Mouse (Mus musculus) midbrain, embryonic 10.5 days (tissue): ENCODE data around the gene Cmpk1. TPM values are rescaled to one million over a fixed set of nuclear protein-coding genes. Genes with fewer than 3 reads are reported as not detected.

Experiments used
- DNase-seq: peaks from one replicate; pipeline ENCODE4 v3.0.0-alpha.2; 2017; ENCODE audit warnings: low spot score
- H3K27ac ChIP-seq: fragments of 300-500 bp; sonication (generic); replicated peaks from 2 replicates; pipeline ENCODE4 v1.5.1; 2016; ENCODE audit warnings: mild to moderate bottlenecking
- H3K27me3 ChIP-seq: fragments of 300-500 bp; sonication (generic); 2 replicates; pipeline ENCODE4 v1.6.1; 2016; ENCODE audit warnings: low read depth, mild to moderate bottlenecking; ENCODE audit not compliant: poor library complexity, severe bottlenecking
- H3K36me3 ChIP-seq: fragments of 300-500 bp; sonication (generic); 2 replicates; pipeline ENCODE4 v1.6.1; 2016; ENCODE audit warnings: mild to moderate bottlenecking, moderate library complexity
- H3K4me1 ChIP-seq: fragments of 300-500 bp; sonication (generic); 2 replicates; pipeline ENCODE4 v1.6.1; 2016
- H3K4me3 ChIP-seq: fragments of 300-500 bp; sonication (generic); 2 replicates; pipeline ENCODE4 v1.5.1; 2016; ENCODE audit warnings: mild to moderate bottlenecking, moderate library complexity
- H3K9me3 ChIP-seq: fragments of 300-500 bp; sonication (generic); replicated peaks from 2 replicates; pipeline ENCODE4 v1.6.1; 2016; ENCODE audit warnings: mild to moderate bottlenecking
- WGBS: fragments of 180-500 bp; shearing (Covaris S2); methylation state at CpG from one replicate; pipeline ENCODE4 v1.1.7; 2016; 5-methylcytosine and 5-hydroxymethylcytosine counted together
- polyA plus RNA-seq: library from polyadenylated mRNA; unstranded; fragments of >200 nt; fragmentation: Nextera tagmentation; extraction: Ambion mirVana; gene quantifications from 2 replicates; pipeline ENCODE4 v1.2.1, GENCODE M21; 2016

Gene Cmpk1
- polyA plus RNA-seq, 1 experiment from 2014 or later, result 86.4 TPM

DNA sequence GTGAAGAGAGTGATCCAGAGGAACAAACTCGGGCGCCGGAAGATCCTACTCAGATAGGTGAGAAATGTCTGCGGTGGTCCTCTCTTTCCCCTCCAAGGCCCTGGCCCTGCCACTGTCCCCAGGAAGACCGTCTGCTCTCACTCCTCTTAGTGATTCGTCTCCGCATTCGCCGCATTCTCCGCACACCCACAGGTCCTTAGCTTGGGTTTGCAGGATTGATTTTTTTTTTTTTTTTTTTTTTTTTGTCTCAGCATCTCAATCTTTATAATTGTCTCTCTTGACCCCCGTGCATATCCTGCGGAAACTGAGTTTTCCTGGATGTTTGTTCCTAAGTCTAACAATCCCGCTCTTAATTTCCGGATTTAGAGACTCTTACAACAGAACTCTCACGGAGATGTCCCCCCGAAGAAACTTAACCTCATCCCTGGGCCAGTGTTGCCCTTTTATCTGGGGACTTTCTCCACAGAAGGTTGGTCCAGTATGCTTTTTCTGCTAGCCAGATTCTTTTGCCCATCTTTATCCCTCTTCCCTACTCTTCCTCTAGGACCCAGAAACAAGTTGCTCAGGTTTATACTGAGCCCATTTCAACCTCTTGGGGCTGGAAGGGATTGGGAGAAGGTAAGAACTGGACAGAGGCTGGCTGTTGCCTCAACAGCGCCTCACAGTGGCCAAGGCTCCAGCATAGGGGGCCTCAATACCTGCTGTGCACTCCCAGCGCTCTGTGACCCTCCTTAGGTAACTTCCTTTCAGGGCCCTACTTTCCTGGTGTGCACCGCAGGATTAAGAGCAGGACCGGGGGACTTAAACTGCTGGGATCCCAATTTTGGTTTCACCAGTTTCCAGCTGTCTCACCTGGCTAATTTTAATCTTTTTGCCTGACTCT is 77.2 kb downstream of the Cmpk1 start:
- peak overlapping the region; percentile 79; the same call in 1 of the 2 replicates for H3K27ac ChIP-seq
- peak; percentile 69 for DNase-seq
- H3K4me3 ChIP-seq, result peak overlapping the region; percentile 62
- H3K9me3 ChIP-seq, result no peaks in the 10 kb centered on the region
- no peaks in the 10 kb centered on the region for H3K36me3 ChIP-seq
- H3K27me3 ChIP-seq, result peaks cover 100% of the 10 kb centered on the region
- peaks cover 45% of the 10 kb centered on the region for H3K4me1 ChIP-seq
- 2% methylated on average over 20 of the region's 20 CpGs for WGBS

Other genes starting within 250 kb of the Cmpk1 start
- gene Gm12830, start 165.5 kb downstream of the Cmpk1 start, polyA plus RNA-seq, result not detected in 2 replicates
- gene Foxd2, start 78.4 kb downstream of the Cmpk1 start, polyA plus RNA-seq, result 2.1 and 3.3 TPM in 2 replicates
- 6.7 and 14.7 TPM in 2 replicates for gene Foxe3, start 61.2 kb downstream of the Cmpk1 start, polyA plus RNA-seq
- 19.0 and 21.3 TPM in 2 replicates for gene Stil, start 12.9 kb upstream of the Cmpk1 start, polyA plus RNA-seq
- 2.7 and 5.2 TPM in 2 replicates for gene Tal1, start 69.2 kb upstream of the Cmpk1 start, polyA plus RNA-seq
- 7.9 and 9.5 TPM in 2 replicates for gene Pdzk1ip1, start 101.5 kb upstream of the Cmpk1 start, polyA plus RNA-seq
- gene Cyp4x1, start 147.0 kb upstream of the Cmpk1 start, polyA plus RNA-seq, result 0.51 and 0.71 TPM in 2 replicates